Mouse (Mus musculus): Measurements from ENCODE around the gene Fam71d.

The Fam71d gene

DNA sequence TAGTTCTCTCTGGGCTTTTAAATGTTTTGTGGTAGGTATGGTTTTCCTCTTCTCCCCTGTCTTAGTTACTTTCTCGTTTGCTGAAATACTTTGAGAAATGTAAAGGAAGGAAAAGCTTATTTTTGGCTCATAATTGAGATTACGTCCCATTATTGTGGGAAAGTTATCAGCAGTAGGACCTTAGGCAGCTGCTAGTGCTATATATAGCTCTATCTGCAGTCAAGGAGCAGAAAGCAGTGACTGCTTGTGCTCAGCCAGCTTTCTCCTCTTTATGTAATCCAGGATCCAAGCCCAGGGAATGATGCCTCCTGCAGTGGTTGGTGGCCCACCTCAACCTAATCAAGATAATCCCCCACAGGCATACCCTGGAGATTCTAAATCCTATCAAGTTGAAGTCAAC lies 81.9 kb downstream of the Fam71d start:
- DNase-seq (ENCODE audit: low spot score) = no peak

DNA sequence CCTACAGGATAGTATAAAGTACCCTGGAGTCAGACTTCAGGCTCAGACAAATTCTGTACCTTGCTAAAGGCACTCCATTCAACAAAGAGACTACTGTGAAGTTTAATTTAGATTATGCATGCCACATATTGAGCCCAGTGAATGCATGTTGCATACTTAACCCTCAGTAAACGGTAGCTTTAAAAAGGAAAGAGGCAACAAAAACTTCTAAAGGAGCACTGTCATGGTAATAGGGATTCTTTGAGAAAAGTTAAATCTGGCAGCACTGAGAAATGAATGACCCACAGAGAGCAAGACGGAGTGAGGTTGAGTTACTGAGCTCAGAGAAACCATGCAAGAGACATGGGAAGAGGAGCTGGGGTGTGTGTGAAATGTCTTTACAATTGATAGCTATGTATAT lies 86.6 kb downstream of the Fam71d start:
- DNase-seq (ENCODE audit: low spot score) = no peak

GRCm38 (mm10) chr12:78778423-78779067 lies 87.2 kb downstream of the Fam71d start:
- DNase-seq (ENCODE audit: low spot score) = no peak

Measured in layer of hippocampus, adult 11-12 months (tissue).